Mouse (Mus musculus): Measurements from ENCODE around the gene Bax. TPM values are rescaled to one million over a fixed set of nuclear protein-coding genes. Genes with fewer than 3 reads are reported as not detected.

Bax gene
- total and polyA plus RNA-seq, 3 experiments, result 195 to 273 (median 233) TPM

GRCm38 (mm10) chr7:45433835-45434202 lies 32.9 kb downstream of the Bax start:
- no peak for DNase-seq (ENCODE audit: extremely low read depth)
- Histone ChIP-seq H3K9ac (ENCODE audit: insufficient read depth, low read depth) (peak overlapping the region; percentile 97), H3K36me3 (replicated peaks in 1 of 2; ENCODE audit: control insufficient read depth in 1 of 2, insufficient read depth in 1 of 2, low read length in 1 of 2) (peaks cover 33 to 58% of the 10 kb centered on the region in 2 experiments), H3K79me2 (replicated peaks; ENCODE audit: control insufficient read depth, extremely low read depth, insufficient read depth, poor library complexity, severe bottlenecking) (peaks cover 36% of the 10 kb centered on the region), H3K4me1 (ENCODE audit: control insufficient read depth in 1 of 2, insufficient read depth in 2 of 2) (peaks cover 10 to 62% of the 10 kb centered on the region in 2 experiments; a peak in 3 of 4 replicates), H3K27me3 (replicated peaks) (no peaks in the 10 kb centered on the region), H3K4me2 (ENCODE audit: insufficient read depth, low read depth, poor library complexity, severe bottlenecking) (peak overlapping the region; percentile 80), H3K27ac (ENCODE audit: insufficient read depth, low read depth) (peak overlapping the region; percentile 58), H3K4me3 (replicated peaks in 1 of 3; ENCODE audit: low read depth in 2 of 3, low read length in 2 of 3, poor library complexity in 1 of 3) (peak overlapping the region; percentile 87 to 100 (median 95)), H3K9me3 (replicated peaks; ENCODE audit: low read length) (no peaks in the 10 kb centered on the region)
- dilution Hi-C loops (cut with MboI; ENCODE audit: extremely low pct_ligation_motif_present, extremely low pct_unique_long_range_greater_than_20kb, low sequenced_read_pairs), result no loop called here
- in situ Hi-C loops (cut with MboI; ENCODE audit: low pct_ligation_motif_present, low pct_unique_long_range_greater_than_20kb, low sequenced_read_pairs), result no loop called here
- TF ChIP-seq ZMIZ1 (IDR thresholded peaks at IDR 0.05; ENCODE audit: low read depth, low read length) (no peak), CHD1 (IDR thresholded peaks at IDR 0.05; ENCODE audit: low read depth, low read length) (0 out of 2 replicates have a peak, but pooled peaks have one; percentile 11)

DNA sequence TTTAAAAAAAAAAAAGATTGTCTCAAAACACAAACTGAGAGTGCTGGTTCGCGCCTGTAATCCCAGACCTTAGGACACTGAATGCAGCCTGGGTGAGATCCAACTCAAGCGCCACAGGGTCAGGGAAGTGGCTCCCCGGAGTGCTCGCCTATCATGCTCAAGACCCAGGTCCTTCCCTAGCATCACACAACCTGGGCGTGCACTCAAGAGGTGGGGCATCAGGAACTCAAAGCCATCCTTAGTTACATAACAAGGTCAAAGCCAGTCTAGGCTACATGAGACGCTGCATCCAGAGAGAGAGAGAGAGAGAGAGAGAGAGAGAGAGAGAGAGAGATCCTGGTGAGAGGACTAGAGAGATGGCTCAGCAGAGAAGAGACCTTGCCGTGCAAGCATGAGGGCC lies 40.1 kb downstream of the Bax start:
- dilution Hi-C loops (cut with MboI; ENCODE audit: extremely low pct_ligation_motif_present, extremely low pct_unique_long_range_greater_than_20kb, low sequenced_read_pairs), result no loop called here

GRCm38 (mm10) chr7:45421194-45421593 lies 45.5 kb downstream of the Bax start:
- H3K4me2 ChIP-seq (ENCODE audit: insufficient read depth, low read depth, poor library complexity, severe bottlenecking), result no peak overlapping the region
- no peak for DNase-seq (ENCODE audit: extremely low read depth)
- H3K4me3 ChIP-seq (replicated peaks in 1 of 3; ENCODE audit: low read depth in 2 of 3, low read length in 2 of 3, poor library complexity in 1 of 3), result no peak overlapping the region
- no peak overlapping the region for H3K9ac ChIP-seq (ENCODE audit: insufficient read depth, low read depth)
- H3K27me3 ChIP-seq (replicated peaks), result no peaks in the 10 kb centered on the region
- no peak overlapping the region for H3K27ac ChIP-seq (ENCODE audit: insufficient read depth, low read depth)
- peaks cover 4 to 10% of the 10 kb centered on the region in 2 experiments; a peak in 2 of 4 replicates for H3K4me1 ChIP-seq (ENCODE audit: control insufficient read depth in 1 of 2, insufficient read depth in 2 of 2)
- dilution Hi-C loops (cut with MboI; ENCODE audit: extremely low pct_ligation_motif_present, extremely low pct_unique_long_range_greater_than_20kb, low sequenced_read_pairs) (no loop called here), in situ Hi-C loops (cut with MboI; ENCODE audit: low pct_ligation_motif_present, low pct_unique_long_range_greater_than_20kb, low sequenced_read_pairs) (no loop called here)
- peaks cover 58 to 73% of the 10 kb centered on the region in 2 experiments for H3K36me3 ChIP-seq (replicated peaks in 1 of 2; ENCODE audit: control insufficient read depth in 1 of 2, insufficient read depth in 1 of 2, low read length in 1 of 2)
- H3K9me3 ChIP-seq (replicated peaks; ENCODE audit: low read length), result no peaks in the 10 kb centered on the region
- TF ChIP-seq NRF1 (IDR thresholded peaks at IDR 0.05; ENCODE audit: low read depth, low read length) (no peak), GABPA (IDR thresholded peaks at IDR 0.05; ENCODE audit: insufficient replicate concordance, low read depth, low read length) (no peak), TCF12 (IDR thresholded peaks at IDR 0.05; ENCODE audit: low read depth, low read length) (no peak), ZKSCAN1 (IDR thresholded peaks at IDR 0.05; ENCODE audit: borderline replicate concordance, low read depth, low read length) (no peak), POLR2AphosphoS2 (IDR thresholded peaks at IDR 0.05; ENCODE audit: low read depth, low read length) (no peak), ZNF384 (IDR thresholded peaks at IDR 0.05; ENCODE audit: low read depth, low read length) (no peak), MEF2A (IDR thresholded peaks at IDR 0.05; ENCODE audit: borderline replicate concordance, low read depth, low read length) (no peak), IRF4 (IDR thresholded peaks at IDR 0.05; ENCODE audit: low read depth, low read length) (no peak), PAX5 (IDR thresholded peaks at IDR 0.05; ENCODE audit: low read length) (no peak), BHLHE40 (IDR thresholded peaks at IDR 0.05; ENCODE audit: low read depth, low read length) (no peak), MAX (IDR thresholded peaks at IDR 0.05; ENCODE audit: low read length) (no peak), USF1 (IDR thresholded peaks at IDR 0.05; ENCODE audit: low read depth, low read length) (no peak), USF2 (conservative IDR thresholded peaks at IDR 0.05; ENCODE audit: low read depth, low read length) (no peak)
- H3K79me2 ChIP-seq (replicated peaks; ENCODE audit: control insufficient read depth, extremely low read depth, insufficient read depth, poor library complexity, severe bottlenecking), result no peaks in the 10 kb centered on the region

More for the DNA sequence above, 40.1 kb downstream of the Bax start:
- in situ Hi-C loops (cut with MboI; ENCODE audit: low pct_ligation_motif_present, low pct_unique_long_range_greater_than_20kb, low sequenced_read_pairs), result no loop called here
- peaks cover 87 to 98% of the 10 kb centered on the region in 2 experiments for H3K36me3 ChIP-seq (replicated peaks in 1 of 2; ENCODE audit: control insufficient read depth in 1 of 2, insufficient read depth in 1 of 2, low read length in 1 of 2)
- TF ChIP-seq ZC3H11A (IDR thresholded peaks at IDR 0.05; ENCODE audit: low read depth, low read length) (no peak), SMC3 (IDR thresholded peaks at IDR 0.05; ENCODE audit: low read depth, low read length) (no peak), MXI1 (IDR thresholded peaks at IDR 0.05; ENCODE audit: low read depth, low read length) (no peak), PAX5 (IDR thresholded peaks at IDR 0.05; ENCODE audit: low read length) (no peak), E2F4 (IDR thresholded peaks at IDR 0.05; ENCODE audit: insufficient replicate concordance, low read depth, low read length) (no peak), JUND (conservative IDR thresholded peaks at IDR 0.05; ENCODE audit: low read depth, low read length) (no peak), CHD1 (IDR thresholded peaks at IDR 0.05; ENCODE audit: low read depth, low read length) (no peak), JUN (IDR thresholded peaks at IDR 0.05; ENCODE audit: insufficient read depth, low read depth, low read length) (no peak), USF2 (conservative IDR thresholded peaks at IDR 0.05; ENCODE audit: low read depth, low read length) (no peak), ELF1 (IDR thresholded peaks at IDR 0.05; ENCODE audit: low read depth, low read length) (no peak), SIN3A (IDR thresholded peaks at IDR 0.05; ENCODE audit: low read length) (no peak), POLR2A (IDR thresholded peaks at IDR 0.05; ENCODE audit: low read depth, low read length) (no peak), MAFK (IDR thresholded peaks at IDR 0.05; ENCODE audit: insufficient replicate concordance, low read length) (no peak), ETS1 (conservative IDR thresholded peaks at IDR 0.05; ENCODE audit: low read depth, low read length) (no peak), GABPA (IDR thresholded peaks at IDR 0.05; ENCODE audit: insufficient replicate concordance, low read depth, low read length) (no peak), RAD21 (IDR thresholded peaks at IDR 0.05; ENCODE audit: low read depth, low read length) (no peak), IRF4 (IDR thresholded peaks at IDR 0.05; ENCODE audit: low read depth, low read length) (no peak), HCFC1 (IDR thresholded peaks at IDR 0.05; ENCODE audit: low read depth, low read length) (no peak), TBP (conservative IDR thresholded peaks at IDR 0.05; ENCODE audit: low read depth, low read length) (no peak)
- no peak overlapping the region for H3K27ac ChIP-seq (ENCODE audit: insufficient read depth, low read depth)
- H3K9ac ChIP-seq (ENCODE audit: insufficient read depth, low read depth), result no peak overlapping the region
- H3K4me2 ChIP-seq (ENCODE audit: insufficient read depth, low read depth, poor library complexity, severe bottlenecking), result no peak overlapping the region
- H3K4me3 ChIP-seq (replicated peaks in 1 of 3; ENCODE audit: low read depth in 2 of 3, low read length in 2 of 3, poor library complexity in 1 of 3), result no peak overlapping the region
- peaks cover 18% of the 10 kb centered on the region for H3K79me2 ChIP-seq (replicated peaks; ENCODE audit: control insufficient read depth, extremely low read depth, insufficient read depth, poor library complexity, severe bottlenecking)
- no peaks in the 10 kb centered on the region for H3K9me3 ChIP-seq (replicated peaks; ENCODE audit: low read length)
- H3K4me1 ChIP-seq (ENCODE audit: control insufficient read depth in 1 of 2, insufficient read depth in 2 of 2), result peaks cover 7 to 13% of the 10 kb centered on the region in 2 experiments; a peak in 2 of 4 replicates
- no peak for DNase-seq (ENCODE audit: extremely low read depth)
- H3K27me3 ChIP-seq (replicated peaks), result no peaks in the 10 kb centered on the region
